Mouse (Mus musculus) bone marrow macrophage, adult 2 months (primary cell): ENCODE measurements around the gene Abcb4.

Experiments
- CTCF ChIP-seq: IDR thresholded peaks from 2 replicates; pipeline ENCODE4 v1.5.1; 2012; ENCODE audit warnings: low read depth, mild to moderate bottlenecking, low read length, moderate library complexity
- POLR2A ChIP-seq: IDR thresholded peaks from 2 replicates; pipeline ENCODE4 v1.6.1; 2012; ENCODE audit warnings: mild to moderate bottlenecking, low read depth, low read length, borderline replicate concordance

- no peak for TF ChIP-seq CTCF
- TF ChIP-seq POLR2A, result no peak
These were observed 67.0 kb downstream of the Abcb4 start for GRCm38 (mm10) chr5:8960534-8960933.
